Mouse (Mus musculus) heart, postnatal 0 days (tissue): ENCODE measurements around the gene Slc7a15.

ENCODE experiments used
- CTCF ChIP-seq: IDR thresholded peaks from 2 replicates; pipeline ENCODE4 v1.5.1; 2016; ENCODE audit warnings: antibody characterized with exemption, control low read depth, low read depth
- EP300 ChIP-seq: IDR thresholded peaks from 2 replicates; pipeline ENCODE4 v1.6.1; 2016; ENCODE audit warnings: antibody characterized with exemption, low read depth

- no peak for TF ChIP-seq CTCF
- no peak for TF ChIP-seq EP300
These were observed 32.8 kb upstream of the Slc7a15 start for GRCm38 (mm10) chr12:8631691-8632090.
